Mouse (Mus musculus) megakaryocyte-erythroid progenitor cell, adult 5-6 weeks (primary cell): ENCODE results near the gene F2. TPM values are rescaled to one million over a fixed set of nuclear protein-coding genes. Genes with fewer than 3 reads are reported as not detected.

ENCODE experiments used
- ATAC-seq: replicated peaks from 2 replicates; pipeline ENCODE4 v1.8.0; 2016; ENCODE audit warnings: mild to moderate bottlenecking, inconsistent platforms; ENCODE audit not compliant: severe bottlenecking, poor library complexity, low FRiP score, low TSS enrichment
- total RNA-seq, 2 experiments: library from RNA; stranded (forward) in 1 of 2; stranded (reverse) in 1 of 2; fragments of 200-1000, 215-1000 nt in 1 of 2; fragments of >200 nt in 1 of 2; fragmentation: Nextera tagmentation in 1 of 2; gene quantifications; 2 replicates each; pipeline ENCODE4 v1.2.3; 2014 to 2017

F2 gene
- total RNA-seq (2014; fragmentation: Nextera tagmentation) (0.52 and 0.83 TPM in 2 replicates), total RNA-seq (2017) (0.61 TPM in 1 of 2 replicates, not detected in the other)

DNA sequence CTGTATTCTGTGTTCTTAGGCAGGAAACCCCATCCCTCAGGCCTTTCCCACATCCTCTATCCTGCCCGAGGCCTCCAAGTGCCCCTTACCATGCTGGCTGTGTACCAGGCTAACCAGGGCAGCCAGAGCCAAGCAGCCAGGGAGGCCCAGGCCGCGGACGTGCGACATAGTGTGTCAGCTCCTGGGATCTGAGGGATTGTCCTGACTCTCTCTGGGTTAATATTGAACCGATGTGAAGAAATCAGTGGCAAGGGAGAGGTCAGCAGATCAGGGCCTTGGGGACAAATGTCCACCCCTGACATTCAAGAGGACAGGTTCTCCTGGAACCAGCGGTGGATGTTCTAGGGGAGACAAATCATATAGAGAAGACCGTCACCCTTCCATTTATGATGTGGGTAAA is at the start of gene F2:
Gene F2 (minus strand): TSS at position 186 of the 400 bp plus-strand sequence.
- no peak for ATAC-seq

DNA sequence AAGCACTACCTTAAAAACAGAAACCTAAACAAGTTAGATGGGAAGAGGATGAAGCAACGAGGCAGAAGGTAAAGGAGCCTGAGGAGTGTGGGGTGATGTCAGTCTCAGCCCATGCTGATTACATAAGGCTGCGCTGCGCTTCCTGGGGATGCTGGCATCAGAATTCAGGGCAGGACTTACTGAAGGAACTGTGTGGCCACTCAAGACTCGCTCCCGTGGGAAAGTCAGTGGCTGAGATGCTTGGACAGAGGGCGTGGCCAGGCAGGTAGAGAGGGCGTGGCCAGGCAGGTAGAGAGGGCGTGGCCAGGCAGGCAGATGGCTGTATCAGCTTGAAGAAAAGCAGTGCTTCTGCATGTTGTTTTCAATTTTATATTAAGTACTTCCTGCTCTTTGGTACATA is 47.7 kb upstream of the F2 start:
- ATAC-seq: no peak

GRCm38 (mm10) chr2:91682850-91683249 is 46.6 kb upstream of the F2 start:
- ATAC-seq: peak; percentile 79

DNA sequence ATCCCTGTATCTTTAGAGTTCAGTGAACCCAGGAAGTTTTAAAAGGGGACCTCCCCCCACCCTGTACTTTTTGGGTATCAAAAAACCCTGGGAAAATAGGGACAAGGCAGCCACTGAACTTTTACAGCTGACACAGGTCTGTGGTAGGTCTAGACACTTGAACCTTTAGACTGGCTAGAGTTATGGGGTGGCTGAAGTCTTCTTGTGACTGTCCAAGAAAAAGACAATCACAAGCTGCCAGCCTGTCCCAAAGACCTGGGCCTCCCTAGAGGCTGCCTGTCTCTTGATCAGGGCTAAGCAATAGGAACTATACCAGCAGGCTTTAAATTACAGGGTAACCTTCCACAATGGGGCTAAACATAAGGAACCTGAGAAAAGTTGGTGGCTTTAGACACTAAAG is 40.7 kb upstream of the F2 start:
- no peak for ATAC-seq

- ATAC-seq: no peak
These were observed 40.2 kb upstream of the F2 start for GRCm38 (mm10) chr2:91676420-91676819.

DNA sequence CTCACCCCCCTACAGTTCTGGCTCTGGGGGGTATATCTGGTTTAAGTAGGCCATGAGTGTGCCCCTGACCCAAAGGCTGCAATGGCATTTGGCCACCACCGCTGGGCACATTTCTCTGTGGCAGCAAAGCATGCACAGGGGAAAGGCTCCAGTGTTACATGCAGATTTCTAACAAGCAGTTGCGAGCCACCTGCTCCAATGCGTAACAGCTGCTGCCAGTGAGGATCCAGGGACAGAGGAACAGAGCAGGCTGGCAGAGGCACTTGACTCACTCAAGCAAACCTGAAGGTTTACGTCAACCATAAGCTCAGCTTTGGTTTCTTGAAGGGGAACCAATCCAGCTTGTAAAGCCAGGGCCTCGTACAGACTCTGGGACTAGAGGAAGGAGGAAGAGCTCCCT is 38.7 kb upstream of the F2 start:
- ATAC-seq: no peak

DNA sequence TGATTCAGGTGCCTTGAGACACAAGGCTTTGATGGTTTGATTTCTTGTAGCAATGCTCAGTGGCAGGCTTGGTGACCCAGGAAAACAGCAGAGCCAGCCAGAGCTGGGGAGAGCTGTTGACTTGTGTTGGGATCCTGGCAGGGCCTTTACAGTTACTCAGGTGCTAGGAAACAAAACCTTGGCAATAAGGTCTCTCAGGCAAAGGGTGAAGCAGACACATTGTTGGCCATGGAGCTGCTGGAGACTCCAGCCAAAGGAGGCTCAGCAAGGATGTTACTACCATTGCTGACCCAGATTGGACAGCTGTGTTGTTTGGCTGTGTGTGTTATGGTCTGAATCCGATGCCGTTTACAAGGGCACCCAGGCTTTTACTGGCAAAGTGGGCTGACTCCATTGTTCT is 37.4 kb upstream of the F2 start:
- no peak for ATAC-seq

DNA sequence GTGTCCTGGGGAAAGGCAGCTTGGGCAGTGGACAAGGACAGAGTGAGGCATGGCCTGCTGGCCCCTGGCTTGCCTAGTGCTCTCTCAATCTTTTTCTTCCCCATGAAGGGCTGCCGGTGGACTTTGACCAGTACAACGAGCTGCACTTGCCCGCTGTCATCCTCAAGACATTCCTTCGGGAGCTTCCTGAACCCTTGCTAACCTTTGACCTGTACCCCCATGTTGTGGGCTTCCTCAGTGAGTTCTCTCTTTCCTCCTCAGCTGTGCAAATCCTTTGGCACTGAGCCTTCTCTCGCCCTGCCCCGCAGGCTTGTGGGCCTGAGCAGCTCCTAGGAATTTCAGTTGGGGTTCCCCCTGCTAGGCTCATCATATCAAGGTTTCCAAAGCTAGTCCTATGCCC is 33.8 kb upstream of the F2 start:
- ATAC-seq: no peak

DNA sequence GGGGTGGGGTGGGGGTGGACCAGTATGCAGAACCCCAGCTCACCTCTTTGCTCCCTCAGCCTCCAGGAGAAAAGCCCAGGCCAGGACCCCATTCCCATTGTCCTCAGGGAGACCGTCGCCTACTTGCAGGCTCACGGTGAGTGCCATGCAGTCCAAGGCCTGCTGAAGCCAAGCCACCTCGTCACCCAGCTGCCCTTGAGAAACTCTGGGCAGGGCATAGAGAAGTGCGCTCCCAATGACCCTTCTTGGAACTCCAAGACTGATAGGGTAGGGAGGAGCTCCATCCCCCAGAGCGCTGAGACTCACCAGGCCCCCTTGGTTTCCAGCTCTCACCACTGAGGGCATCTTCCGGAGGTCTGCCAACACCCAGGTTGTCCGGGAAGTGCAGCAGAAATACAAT is 33.1 kb upstream of the F2 start:
- no peak for ATAC-seq

- no peak for ATAC-seq
These were observed 31.5 kb upstream of the F2 start for GRCm38 (mm10) chr2:91667747-91668146.

- no peak for ATAC-seq
These were observed 30.2 kb upstream of the F2 start for GRCm38 (mm10) chr2:91666386-91666910.

GRCm38 (mm10) chr2:91664780-91665179 is 28.6 kb upstream of the F2 start:
- ATAC-seq: no peak

GRCm38 (mm10) chr2:91660981-91661380 is 24.8 kb upstream of the F2 start:
- no peak for ATAC-seq

GRCm38 (mm10) chr2:91659657-91660056 is 23.4 kb upstream of the F2 start:
- no peak for ATAC-seq

DNA sequence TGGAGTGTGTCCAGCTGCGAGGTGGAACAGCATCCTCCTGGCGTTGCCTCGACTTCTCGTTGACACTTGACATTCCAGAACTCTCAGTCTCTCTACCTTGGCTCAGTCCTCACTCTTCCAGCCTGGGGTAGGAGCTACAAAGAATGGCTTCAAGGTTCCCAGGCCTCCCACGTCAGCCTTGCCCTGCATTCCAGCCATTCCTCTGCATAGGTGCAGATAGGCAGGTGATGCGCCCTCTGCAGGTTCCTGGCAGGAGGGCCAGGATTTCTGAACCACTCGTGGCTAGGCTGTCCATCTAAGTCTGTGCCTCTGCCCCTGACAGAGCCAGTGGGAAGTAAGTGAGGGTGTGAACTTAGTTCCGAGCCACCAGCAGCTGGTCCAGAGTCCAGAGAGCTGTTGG is 20.6 kb upstream of the F2 start:
- peak; percentile 23; the same call in 1 of the 2 replicates for ATAC-seq

GRCm38 (mm10) chr2:91655827-91656226 is 19.6 kb upstream of the F2 start:
- ATAC-seq: no peak

DNA sequence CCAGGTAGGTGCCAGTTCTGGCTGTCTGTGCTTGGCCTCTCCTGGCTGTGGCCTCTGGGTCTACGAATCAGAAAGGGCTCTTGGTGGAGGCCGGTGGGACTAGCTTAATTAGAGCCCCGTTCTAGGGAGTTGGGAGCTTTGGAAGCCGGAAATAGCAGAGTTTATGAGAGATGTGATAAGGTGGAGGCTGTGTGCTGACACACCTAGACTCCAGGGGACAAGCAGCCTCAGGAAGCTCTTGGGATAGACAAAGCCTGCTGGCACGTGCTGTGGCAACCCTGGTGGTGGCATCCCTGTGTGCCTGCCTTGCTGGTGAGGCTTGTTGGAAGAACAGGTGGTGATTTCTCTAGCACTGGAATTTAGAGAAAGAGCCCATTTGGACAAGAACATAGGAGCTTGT is 19.2 kb upstream of the F2 start:
- no peak for ATAC-seq

GRCm38 (mm10) chr2:91652863-91653262 is 16.6 kb upstream of the F2 start:
- ATAC-seq: no peak

- ATAC-seq: no peak
These were observed 15.4 kb upstream of the F2 start for GRCm38 (mm10) chr2:91651458-91652258.

- ATAC-seq: peak; percentile 42
These were observed 14.3 kb upstream of the F2 start for GRCm38 (mm10) chr2:91650360-91650995.
